Mouse (Mus musculus) frontal cortex, postnatal 25 days (tissue): Measurements from ENCODE around the gene Gm34302.
"Not testable (repeated sequence)": the region's sequence is repeated elsewhere in the genome, so short reads cannot be mapped to it uniquely, and the experiment has no call there.

Experiments
- DNase-seq, 2 experiments: peaks; one replicate each; pipeline ENCODE4 v3.0.0; 2022; ENCODE audit warnings: low spot score in 2 of 2

Gene Gm34302

DNA sequence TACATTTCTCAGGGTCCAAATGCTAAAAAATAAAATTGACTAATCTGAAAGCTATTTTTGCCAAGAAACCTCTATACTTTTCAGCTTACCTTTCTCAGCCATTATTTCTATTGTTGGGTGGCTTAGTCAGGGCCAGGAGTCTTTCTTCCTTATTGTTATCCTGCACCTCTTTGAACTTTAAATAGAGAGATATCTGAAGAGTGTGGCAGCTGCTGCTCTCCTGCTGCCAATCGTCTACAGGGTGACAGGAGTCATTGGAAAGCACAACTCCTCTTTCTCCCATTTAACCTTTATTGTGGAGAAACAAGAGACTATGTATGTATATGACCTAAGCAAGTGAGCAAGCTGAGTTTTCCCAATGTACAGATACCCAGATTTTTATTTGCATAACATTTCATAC lies at the start of gene Gm34302:
Gene Gm34302, minus strand, starts transcription at position 154 of the 400 bp plus-strand sequence.
- DNase-seq = no peak

DNA sequence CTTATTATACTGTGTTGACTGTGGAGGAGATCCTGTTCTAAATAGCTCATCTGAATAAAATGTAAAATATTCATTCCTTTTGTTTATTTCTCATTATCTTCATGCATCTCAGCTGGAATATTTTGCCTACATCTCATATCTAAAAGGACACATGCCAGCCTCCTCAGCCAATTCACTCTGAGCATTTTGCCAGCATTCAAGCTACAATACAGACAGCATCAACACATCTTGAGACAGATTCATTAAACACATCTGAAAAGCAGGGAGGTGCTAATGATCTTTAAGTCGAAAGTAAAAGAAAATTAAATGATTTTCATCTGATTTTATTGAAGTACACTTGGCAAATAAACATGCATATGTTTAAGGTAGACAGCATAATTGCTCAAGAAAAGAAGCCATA lies 48.2 kb upstream of the Gm34302 start:
- no peak for DNase-seq

DNA sequence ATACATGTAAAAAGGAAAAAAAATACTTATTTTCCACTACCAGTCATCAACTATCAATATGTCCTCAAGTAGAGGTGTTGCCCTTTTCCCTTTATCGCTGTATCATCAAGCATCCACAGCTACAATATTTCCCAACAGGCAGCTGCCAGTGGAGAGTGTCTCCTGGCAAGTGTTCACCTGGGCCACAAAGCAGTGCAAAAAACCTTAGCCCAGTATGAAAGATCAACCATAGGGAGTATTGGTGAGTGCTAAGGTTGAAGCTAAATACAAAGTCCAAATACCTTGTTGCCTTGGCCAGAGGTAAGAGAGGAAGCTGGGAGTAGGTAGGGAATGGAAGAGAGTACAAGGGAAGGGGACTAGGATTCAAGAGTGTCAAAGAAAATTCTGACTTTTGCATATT lies 34.0 kb upstream of the Gm34302 start:
- DNase-seq = no peak

DNA sequence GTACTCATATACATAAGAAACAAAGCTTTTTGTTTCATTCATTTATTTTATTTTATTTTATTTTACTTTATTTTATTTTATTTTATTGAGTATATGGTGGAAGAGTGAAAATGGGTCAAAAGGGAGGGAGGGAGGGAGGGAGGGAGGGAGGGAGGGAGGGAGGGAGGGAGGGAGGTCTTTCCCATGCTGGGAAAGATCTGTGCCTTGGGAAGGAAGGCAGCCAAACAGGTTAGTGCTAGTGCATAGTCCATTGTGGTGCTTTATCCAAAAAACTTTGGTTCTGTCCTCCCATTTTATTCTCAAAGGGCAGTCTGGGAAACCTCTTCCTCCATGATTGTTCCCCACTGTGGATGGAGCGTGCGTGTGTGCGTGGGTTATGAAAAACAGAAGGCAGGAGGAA lies 32.6 kb upstream of the Gm34302 start:
- DNase-seq = not testable (repeated sequence)

DNA sequence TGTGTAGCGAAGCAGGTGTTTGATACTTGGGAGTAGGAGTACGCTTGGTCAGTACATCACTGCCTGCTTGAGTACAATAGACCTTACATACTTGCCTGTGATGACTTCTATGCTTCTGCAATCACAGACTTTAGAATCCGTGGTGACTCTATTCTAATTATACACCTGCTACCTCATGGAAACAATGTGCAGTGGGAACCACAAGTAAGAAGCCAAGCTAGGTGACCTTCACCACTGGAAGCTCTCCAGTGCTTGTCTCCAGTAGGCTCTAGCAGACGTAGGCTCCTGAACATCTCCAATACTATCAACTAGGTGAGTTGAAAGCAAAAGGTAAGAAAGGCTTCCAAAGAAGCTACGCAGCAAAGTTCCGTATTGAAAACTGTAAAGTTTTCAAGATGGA lies 27.6 kb upstream of the Gm34302 start:
- no peak for DNase-seq

DNA sequence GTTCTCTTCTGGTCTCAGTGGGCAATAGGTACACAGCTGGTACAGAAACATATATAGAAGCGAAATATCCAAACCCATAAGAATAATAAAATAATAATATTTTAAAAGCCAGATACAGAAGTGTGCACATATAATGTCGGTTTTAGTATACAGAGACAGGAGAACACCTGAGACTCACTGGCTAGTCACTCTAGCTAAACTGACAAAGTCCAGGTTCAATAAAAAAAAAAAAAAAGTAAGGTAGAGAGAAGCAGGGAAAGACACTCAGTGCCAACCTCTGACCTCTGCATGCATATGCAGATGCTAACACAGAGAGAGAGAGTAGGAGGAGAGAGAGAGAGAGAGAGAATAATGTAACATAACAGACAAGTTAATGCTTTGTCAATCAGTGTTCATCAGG lies 25.8 kb upstream of the Gm34302 start:
- DNase-seq = no peak

DNA sequence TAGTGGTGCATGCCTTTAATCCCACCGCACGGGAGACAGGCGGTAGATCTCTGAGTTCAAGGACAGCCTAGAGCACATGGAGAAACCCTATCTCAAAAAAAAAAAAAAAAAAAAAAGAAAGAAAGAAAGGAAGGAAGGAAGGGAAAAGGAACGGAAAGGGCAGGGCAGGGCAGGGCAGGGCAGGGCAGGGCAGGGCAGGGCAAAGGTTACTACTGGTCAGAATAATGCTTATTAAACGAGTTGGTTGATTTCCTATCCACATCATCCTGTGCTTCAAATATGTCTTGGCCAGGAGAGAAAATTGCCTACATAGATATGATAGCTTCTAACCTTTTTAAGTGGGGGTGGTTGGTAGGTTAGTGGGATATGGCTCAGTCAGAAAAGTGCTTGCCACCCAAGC lies 25.2 kb upstream of the Gm34302 start:
- DNase-seq = no peak

DNA sequence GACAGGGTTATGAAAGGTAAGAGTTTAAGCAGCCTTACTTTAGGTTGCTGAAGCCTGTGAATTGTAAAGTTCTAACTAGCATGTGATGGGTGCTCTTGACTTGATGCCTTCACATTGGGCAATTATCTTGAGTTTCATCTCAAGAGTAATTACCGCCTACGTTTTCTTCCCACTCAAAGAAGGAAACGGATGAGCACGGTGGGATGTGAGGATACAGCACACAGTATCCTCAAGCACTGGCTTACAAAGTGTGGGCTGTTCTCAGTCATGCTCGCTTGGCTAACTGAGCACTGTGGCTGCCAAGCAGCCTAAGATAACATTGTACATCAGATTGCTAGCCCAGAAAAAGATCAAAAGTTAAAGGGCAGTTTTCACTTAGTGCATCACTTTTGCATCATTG lies 20.8 kb upstream of the Gm34302 start:
- no peak for DNase-seq

DNA sequence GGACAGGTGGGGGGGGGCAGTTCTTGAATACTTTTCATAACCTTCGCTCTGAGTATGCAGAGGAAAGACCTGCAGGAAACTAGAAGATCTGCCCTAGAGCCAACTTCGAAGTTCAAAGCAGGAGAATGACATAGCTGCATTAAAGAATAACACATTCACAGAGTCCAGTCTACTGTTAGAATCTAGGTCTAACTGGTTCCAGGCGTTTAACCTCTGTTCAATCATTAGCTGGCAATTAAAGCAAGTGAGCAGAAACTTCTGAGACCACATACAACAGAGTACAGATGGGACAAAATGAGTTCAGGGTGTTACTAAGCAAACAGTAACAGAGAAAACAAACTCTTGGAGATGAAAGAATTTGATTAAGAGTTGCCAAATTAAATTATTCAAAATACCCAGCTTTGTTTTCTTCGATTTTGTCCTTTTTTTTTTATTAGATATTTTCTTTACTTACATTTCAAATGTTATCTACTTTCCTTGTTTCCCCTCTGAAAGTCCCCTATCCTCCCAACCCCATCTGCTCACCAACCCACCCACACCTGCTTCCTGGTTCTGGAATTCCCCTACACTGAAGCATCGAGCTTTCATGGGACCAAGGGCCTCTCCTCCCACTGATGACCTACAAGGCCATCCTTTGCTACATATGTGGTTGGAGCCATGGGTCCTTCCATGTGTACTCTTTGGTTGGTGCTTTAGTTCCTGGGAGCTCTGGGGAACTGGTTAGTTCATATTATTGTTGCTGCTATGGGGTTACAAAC lies 11.1 kb upstream of the Gm34302 start:
- DNase-seq = no peak

DNA sequence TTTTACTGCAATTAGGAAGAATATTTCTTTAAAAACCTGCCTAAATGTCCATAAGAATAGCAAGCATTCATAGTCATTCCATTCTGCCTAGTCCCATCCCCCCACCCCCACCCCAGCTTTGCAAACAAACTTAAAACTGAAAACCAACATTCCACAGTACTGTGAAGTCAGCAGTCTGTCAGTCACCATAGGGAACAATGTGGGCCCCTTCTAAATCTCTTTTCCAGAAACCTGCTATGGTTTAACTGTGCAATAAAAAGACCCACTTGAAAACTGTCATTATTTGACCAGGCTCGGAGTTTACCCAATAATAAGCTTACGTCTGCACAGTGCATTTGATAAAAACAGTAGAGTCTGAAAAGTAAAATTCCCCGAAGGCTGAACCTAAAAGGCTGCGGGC lies 9.9 kb upstream of the Gm34302 start:
- DNase-seq = no peak

DNA sequence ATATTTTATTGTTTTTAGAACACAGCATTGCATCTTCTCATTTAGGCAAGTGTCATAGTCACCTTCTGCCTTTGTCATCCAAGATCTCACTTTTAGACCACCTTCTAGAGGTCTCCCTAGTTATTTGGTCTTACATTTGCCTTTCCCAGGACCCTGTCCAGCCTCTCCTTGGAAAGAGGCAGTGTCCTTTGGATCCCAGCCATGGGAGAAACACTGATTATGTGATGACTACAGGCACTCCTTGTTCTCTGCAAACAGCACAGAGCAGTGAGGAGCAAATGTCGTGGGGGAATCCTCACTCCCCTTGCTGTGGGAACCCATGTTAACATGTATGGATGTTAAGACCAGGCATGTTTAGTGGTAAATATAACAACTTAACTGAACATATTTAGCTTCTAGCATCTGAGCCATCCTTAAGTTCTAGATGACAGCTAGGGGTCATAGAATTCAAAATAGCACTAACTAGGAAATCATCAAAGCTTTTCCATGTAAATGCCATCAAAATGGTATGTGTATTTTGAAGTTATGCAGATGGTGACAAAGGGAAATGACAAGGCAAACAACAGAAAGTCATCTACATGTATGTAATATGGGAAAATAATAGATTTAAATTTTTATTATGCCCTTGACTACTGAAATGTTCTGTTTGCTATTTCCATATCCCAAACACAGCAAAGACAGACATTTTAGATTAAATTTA lies 43.1 kb downstream of the Gm34302 start:
- no peak for DNase-seq

DNA sequence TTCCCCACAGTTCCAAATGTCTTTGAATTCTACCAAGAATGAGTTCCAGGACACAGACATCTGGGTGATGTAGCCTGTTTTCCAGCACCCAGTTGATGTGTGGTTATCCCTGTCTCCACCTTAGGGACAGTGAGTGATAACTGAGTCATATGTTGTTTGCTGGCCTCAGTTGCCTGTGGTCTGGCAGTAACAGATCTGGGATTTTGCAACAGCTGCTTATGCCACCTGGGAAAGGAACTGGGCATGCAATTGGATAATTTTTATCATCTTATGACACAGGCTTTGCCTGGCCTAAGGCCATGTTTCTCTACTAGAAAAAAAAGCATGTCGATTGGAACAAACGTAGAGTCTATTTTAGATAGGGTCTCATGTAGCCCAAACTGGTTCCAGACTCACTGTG lies 43.9 kb downstream of the Gm34302 start:
- no peak for DNase-seq

DNA sequence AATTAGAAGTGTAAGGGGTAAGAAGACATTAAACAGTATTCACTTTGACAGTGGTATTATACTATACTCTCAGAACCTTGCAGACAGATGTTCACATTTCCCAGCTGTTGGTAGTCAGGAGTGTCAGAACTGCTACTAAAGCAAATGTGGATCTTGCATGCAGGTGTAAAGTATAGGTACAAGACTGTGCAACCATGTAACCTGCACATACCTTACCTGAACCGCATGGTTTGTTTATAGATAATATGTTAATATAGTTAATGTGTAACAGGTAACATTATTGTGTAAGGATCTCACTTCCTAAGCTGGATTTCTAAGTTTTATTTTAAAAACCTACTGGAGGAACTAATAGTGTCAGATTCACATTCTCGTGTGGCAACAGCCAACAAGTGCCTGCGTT lies 44.8 kb downstream of the Gm34302 start:
- no peak for DNase-seq
